Mouse (Mus musculus) forebrain, embryonic 15.5 days (tissue): ENCODE results near the gene Cers2. TPM values are rescaled to one million over a fixed set of nuclear protein-coding genes. Genes with fewer than 3 reads are reported as not detected.
"Not testable (repeated sequence)": the region's sequence is repeated elsewhere in the genome, so short reads cannot be mapped to it uniquely, and the experiment has no call there.

Source experiments
- ATAC-seq: fragments of 200-750 bp; cut with Nextera tagmentation; replicated peaks from 2 replicates; pipeline ENCODE4 v1.8.0; 2017; ENCODE audit warnings: mild to moderate bottlenecking, moderate TSS enrichment, moderate library complexity
- H3K27ac ChIP-seq: fragments of 300-500 bp; sonication (generic); replicated peaks from 2 replicates; pipeline ENCODE4 v1.5.1; 2015; ENCODE audit warnings: mild to moderate bottlenecking, inconsistent platforms
- H3K27me3 ChIP-seq: fragments of 300-500 bp; sonication (generic); 2 replicates; pipeline ENCODE4 v1.6.1; 2015; ENCODE audit warnings: inconsistent platforms
- H3K36me3 ChIP-seq: fragments of 300-500 bp; sonication (generic); 2 replicates; pipeline ENCODE4 v1.6.1; 2015; ENCODE audit warnings: mild to moderate bottlenecking, inconsistent platforms
- H3K4me1 ChIP-seq: fragments of 300-500 bp; sonication (generic); 2 replicates; pipeline ENCODE4 v1.6.1; 2015; ENCODE audit warnings: inconsistent platforms
- H3K4me2 ChIP-seq: fragments of 300-500 bp; sonication (generic); replicated peaks from 2 replicates; pipeline ENCODE4 v1.6.1; 2015; ENCODE audit warnings: mild to moderate bottlenecking, inconsistent platforms
- H3K4me3 ChIP-seq: fragments of 300-500 bp; sonication (generic); 2 replicates; pipeline ENCODE4 v1.5.1; 2015; ENCODE audit warnings: mild to moderate bottlenecking, inconsistent platforms
- H3K9ac ChIP-seq: fragments of 300-500 bp; sonication (generic); replicated peaks from 2 replicates; pipeline ENCODE4 v1.6.1; 2015; ENCODE audit warnings: mild to moderate bottlenecking, inconsistent platforms
- H3K9me3 ChIP-seq: fragments of 300-500 bp; sonication (generic); 2 replicates; pipeline ENCODE4 v1.6.1; 2016; ENCODE audit warnings: inconsistent platforms
- WGBS: fragments of 180-500 bp; shearing (Covaris S2); methylation state at CpG from one replicate; pipeline ENCODE4 v1.1.7; 2015; ENCODE audit warnings: mixed read lengths; 5-methylcytosine and 5-hydroxymethylcytosine counted together
- polyA plus RNA-seq: library from polyadenylated mRNA; unstranded; fragments of >200 nt; fragmentation: Nextera tagmentation; extraction: Ambion mirVana; gene quantifications from 2 replicates; pipeline ENCODE4 v1.2.1, GENCODE M21; 2015

The Cers2 gene
- polyA plus RNA-seq, 1 experiment from 2014 or later: 96.7 TPM

DNA sequence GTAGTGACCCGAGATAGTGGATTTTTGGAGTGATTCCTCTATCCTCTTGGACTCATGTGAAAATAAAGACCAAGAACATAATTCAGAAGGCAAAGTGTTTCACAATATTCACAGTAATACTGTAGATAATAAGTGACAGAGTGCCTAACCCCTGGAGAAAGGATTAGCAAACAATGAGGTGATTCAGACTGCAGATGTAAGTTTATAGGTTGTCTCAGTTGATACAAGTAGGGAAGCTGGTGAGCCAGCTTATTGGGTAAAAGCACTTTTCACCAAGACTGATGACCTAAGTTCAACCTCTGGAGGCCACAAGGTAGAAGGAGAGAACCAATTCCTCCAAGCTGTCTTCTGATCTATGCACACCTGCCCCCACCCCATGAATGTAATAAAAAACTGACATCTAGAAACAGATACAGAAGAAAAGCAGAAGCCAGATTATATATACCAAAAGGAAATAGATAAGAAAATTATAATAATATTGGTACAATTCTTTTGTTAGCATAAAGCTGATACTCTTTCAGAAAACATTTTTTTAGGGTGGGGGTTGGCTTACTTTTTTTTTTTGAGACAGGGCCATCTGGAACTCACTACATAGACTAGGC is 14.3 kb downstream of the Cers2 start:
- no peaks in the 10 kb centered on the region for H3K9me3 ChIP-seq
- WGBS: 92% methylated on average over 1 of the region's 1 CpGs
- H3K27ac ChIP-seq: no peak overlapping the region
- no peak overlapping the region for H3K4me2 ChIP-seq
- H3K27me3 ChIP-seq: no peaks in the 10 kb centered on the region
- H3K9ac ChIP-seq: no peak overlapping the region
- H3K4me3 ChIP-seq: no peak overlapping the region
- H3K4me1 ChIP-seq: no peaks in the 10 kb centered on the region
- H3K36me3 ChIP-seq: peaks cover 88% of the 10 kb centered on the region
- no peak for ATAC-seq

DNA sequence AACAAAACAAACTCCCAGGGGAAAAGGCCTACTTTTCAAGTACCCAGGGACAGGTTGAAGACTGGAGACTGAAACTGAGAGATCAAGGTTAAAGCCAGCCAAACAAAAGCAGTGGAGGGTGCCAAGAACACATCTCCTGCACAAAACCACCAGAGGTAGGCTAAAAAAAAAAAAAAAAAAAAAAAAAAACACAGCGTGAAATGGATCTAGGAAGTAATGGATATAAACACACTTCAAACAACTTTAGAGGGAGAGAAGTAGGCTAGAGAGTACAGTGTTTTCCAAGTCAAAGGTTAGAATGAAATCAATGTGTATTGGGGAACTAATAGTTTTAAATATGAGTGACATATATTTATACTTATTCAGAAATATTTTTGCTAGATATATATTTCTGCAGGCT is 16.9 kb downstream of the Cers2 start:
- Histone ChIP-seq H3K9ac (no peak overlapping the region), H3K36me3 (peaks cover 86% of the 10 kb centered on the region), H3K4me2 (no peak overlapping the region), H3K4me3 (no peak overlapping the region), H3K4me1 (no peaks in the 10 kb centered on the region), H3K27ac (no peak overlapping the region), H3K9me3 (no peaks in the 10 kb centered on the region), H3K27me3 (no peaks in the 10 kb centered on the region)
- WGBS: 92% methylated on average over 1 of the region's 1 CpGs
- ATAC-seq: no peak

DNA sequence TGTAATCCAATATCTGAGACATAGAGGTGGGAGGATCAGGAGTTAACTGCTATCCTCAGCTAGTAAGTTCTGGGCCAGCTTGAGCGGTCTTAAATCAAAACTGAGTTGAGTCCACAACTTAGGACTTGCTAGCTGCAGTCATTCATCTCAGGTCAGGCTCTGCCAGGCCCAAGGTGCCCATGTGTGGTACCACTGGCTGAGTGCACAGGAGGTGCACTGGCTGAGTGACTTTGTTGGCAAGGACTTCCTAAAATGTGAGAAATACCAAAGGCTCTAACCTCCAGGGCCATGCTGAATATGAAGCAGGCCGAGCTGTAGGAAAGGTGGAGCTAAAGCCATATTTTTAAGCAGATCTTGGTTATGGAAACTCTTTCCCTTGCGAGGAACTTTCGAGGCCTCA is 22.8 kb downstream of the Cers2 start:
- no peak overlapping the region for H3K4me2 ChIP-seq
- H3K36me3 ChIP-seq: peaks cover 95% of the 10 kb centered on the region
- H3K4me1 ChIP-seq: no peaks in the 10 kb centered on the region
- ATAC-seq: no peak
- no peak overlapping the region for H3K4me3 ChIP-seq
- H3K9me3 ChIP-seq: no peaks in the 10 kb centered on the region
- 94% methylated on average over 4 of the region's 4 CpGs for WGBS
- no peak overlapping the region for H3K27ac ChIP-seq
- no peak overlapping the region for H3K9ac ChIP-seq
- H3K27me3 ChIP-seq: no peaks in the 10 kb centered on the region

DNA sequence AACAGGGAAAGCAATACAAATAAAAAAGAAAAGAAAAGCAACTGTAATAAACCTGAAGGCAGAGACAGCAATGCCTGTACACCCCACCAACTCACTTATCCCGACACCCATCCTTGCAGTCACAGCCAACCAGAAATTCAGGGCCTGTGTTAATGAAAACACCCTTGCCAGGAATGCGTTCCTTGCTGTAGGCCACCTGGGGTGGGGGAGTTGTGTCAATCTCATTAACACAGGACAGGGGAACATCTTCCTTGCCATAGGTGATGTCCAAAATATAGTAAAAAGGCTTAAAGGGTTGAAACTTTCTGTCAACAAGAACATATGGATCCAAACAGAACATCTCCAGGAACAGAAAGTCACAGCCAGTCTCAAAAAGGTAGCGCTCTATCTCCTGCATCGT is 23.7 kb downstream of the Cers2 start:
- Histone ChIP-seq H3K36me3 (peaks cover 95% of the 10 kb centered on the region), H3K4me2 (no peak overlapping the region), H3K27ac (no peak overlapping the region), H3K4me1 (no peaks in the 10 kb centered on the region), H3K9ac (no peak overlapping the region), H3K4me3 (no peak overlapping the region), H3K9me3 (no peaks in the 10 kb centered on the region), H3K27me3 (no peaks in the 10 kb centered on the region)
- ATAC-seq: no peak
- WGBS: 95% methylated on average over 4 of the region's 4 CpGs

DNA sequence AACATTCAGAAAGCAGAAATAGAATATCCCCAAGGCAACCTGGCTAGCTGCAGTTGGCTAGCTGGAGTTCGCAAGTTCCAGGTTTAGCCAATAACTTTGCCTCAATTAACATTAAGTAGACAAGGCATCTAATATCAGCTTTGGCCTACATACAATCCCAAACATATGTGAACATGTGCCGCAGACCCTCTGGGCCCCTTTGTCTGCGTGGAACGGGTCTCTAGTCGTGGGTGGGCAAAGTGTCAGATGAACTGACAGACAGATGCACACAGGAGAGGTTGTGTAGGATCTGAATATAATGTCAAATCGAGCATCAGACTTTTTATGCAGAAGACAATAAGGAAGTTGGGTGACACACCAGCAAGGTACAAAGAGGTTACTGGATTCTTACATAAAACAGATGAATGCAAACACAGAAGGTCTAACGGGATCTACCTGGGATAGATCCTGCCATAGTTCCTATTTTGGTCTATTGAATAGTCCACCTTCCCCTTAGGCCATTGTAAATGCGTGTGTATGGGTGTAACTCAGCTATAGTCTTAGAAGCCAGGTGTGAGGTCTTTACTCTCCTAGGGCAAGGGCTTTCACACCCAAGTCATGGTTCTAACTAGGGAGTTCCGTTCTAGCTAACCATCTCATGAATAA is 28.9 kb downstream of the Cers2 start:
- H3K36me3 ChIP-seq: peaks cover 86% of the 10 kb centered on the region
- ATAC-seq, H3K4me3 ChIP-seq, H3K9me3 ChIP-seq, H3K9ac ChIP-seq, H3K27ac ChIP-seq, H3K27me3 ChIP-seq, H3K4me1 ChIP-seq, H3K4me2 ChIP-seq: not testable (repeated sequence)
- whole genome bisulfite sequencing: 96% methylated on average over 9 of the region's 9 CpGs

GRCm38 (mm10) chr3:95346454-95346853 is 31.9 kb downstream of the Cers2 start:
- Histone ChIP-seq H3K9me3 (no peaks in the 10 kb centered on the region), H3K36me3 (peaks cover 77% of the 10 kb centered on the region), H3K4me2 (no peak overlapping the region), H3K27ac (no peak overlapping the region), H3K9ac (no peak overlapping the region), H3K27me3 (no peaks in the 10 kb centered on the region), H3K4me1 (no peaks in the 10 kb centered on the region), H3K4me3 (no peak overlapping the region)
- 94% methylated on average over 7 of the region's 7 CpGs for WGBS
- ATAC-seq: no peak

- not testable (repeated sequence) for H3K4me3 ChIP-seq, ATAC-seq, H3K9ac ChIP-seq, H3K4me2 ChIP-seq, H3K27ac ChIP-seq, H3K4me1 ChIP-seq, H3K27me3 ChIP-seq, H3K9me3 ChIP-seq
- WGBS: 96% methylated on average over 5 of the region's 5 CpGs
- H3K36me3 ChIP-seq: peaks cover 77% of the 10 kb centered on the region
These were observed 33.8 kb downstream of the Cers2 start for GRCm38 (mm10) chr3:95348343-95348742.

GRCm38 (mm10) chr3:95349491-95349890 is 34.9 kb downstream of the Cers2 start:
- H3K27ac ChIP-seq: no peak overlapping the region
- no peak overlapping the region for H3K9ac ChIP-seq
- no peak for ATAC-seq
- H3K27me3 ChIP-seq: no peaks in the 10 kb centered on the region
- no peak overlapping the region for H3K4me3 ChIP-seq
- H3K4me1 ChIP-seq: no peaks in the 10 kb centered on the region
- H3K36me3 ChIP-seq: peaks cover 78% of the 10 kb centered on the region
- H3K4me2 ChIP-seq: no peak overlapping the region
- no peaks in the 10 kb centered on the region for H3K9me3 ChIP-seq

- peak overlapping the region; percentile 42 for H3K4me2 ChIP-seq
- not testable (repeated sequence) for H3K27me3 ChIP-seq, H3K9me3 ChIP-seq, ATAC-seq, H3K27ac ChIP-seq, H3K9ac ChIP-seq, H3K4me1 ChIP-seq
- H3K4me3 ChIP-seq: peak overlapping the region; percentile 48
- WGBS: 27% methylated on average over 10 of the region's 19 CpGs
- peaks cover 23% of the 10 kb centered on the region for H3K36me3 ChIP-seq
These were observed 41.4 kb downstream of the Cers2 start for GRCm38 (mm10) chr3:95355911-95356544.

GRCm38 (mm10) chr3:95356701-95357449 is 42.3 kb downstream of the Cers2 start, which contains the start of gene Setdb1:
Gene Setdb1, minus strand, starts transcription at chr3:95357202.
- H3K4me1 ChIP-seq, H3K27me3 ChIP-seq, H3K9me3 ChIP-seq: not testable (repeated sequence)
- H3K27ac ChIP-seq: peak within 1 kb of the TSS; percentile 63
- peaks cover 18% of the 10 kb centered on the region for H3K36me3 ChIP-seq
- under 1% methylated on average over 31 of the region's 57 CpGs for WGBS
- peak within 1 kb of the TSS; percentile 42 for H3K4me2 ChIP-seq
- peak; percentile 97 for ATAC-seq
- H3K4me3 ChIP-seq: peak within 1 kb of the TSS; percentile 48
- H3K9ac ChIP-seq: peak within 1 kb of the TSS; percentile 52

DNA sequence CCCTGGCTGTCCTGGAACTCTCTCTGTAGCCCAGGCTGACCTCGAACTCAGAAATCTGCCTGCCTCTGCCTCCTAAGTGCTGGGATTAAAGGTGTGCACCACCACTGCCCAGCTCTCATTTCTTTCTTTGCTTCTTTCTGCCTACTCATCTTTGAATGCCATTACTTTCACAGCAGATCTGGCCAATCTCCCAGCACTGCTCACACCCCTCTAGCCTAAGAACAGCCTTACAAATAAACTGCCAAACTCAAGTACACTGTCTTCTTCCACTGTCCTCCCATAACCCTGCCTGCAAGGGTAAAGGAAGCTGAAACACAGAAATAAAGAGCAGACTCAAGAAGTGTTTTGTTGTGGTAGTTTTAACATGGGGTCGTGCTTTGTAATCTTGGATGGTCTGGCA is 43.2 kb downstream of the Cers2 start:
- H3K4me3 ChIP-seq: no peak overlapping the region
- H3K27me3 ChIP-seq: no peaks in the 10 kb centered on the region
- no peak overlapping the region for H3K9ac ChIP-seq
- no peak for ATAC-seq
- H3K27ac ChIP-seq: no peak overlapping the region
- no peaks in the 10 kb centered on the region for H3K9me3 ChIP-seq
- no peak overlapping the region for H3K4me2 ChIP-seq
- WGBS: 90% methylated on average over 2 of the region's 2 CpGs
- peaks cover 6% of the 10 kb centered on the region for H3K4me1 ChIP-seq
- peaks cover 12% of the 10 kb centered on the region for H3K36me3 ChIP-seq

- H3K4me1 ChIP-seq, H3K4me3 ChIP-seq, ATAC-seq, H3K9me3 ChIP-seq, H3K4me2 ChIP-seq, H3K36me3 ChIP-seq, H3K9ac ChIP-seq, H3K27me3 ChIP-seq, H3K27ac ChIP-seq: not testable (repeated sequence)
- WGBS: 87% methylated on average over 3 of the region's 3 CpGs
These were observed 45.7 kb downstream of the Cers2 start for GRCm38 (mm10) chr3:95360276-95360675.
